Mouse (Mus musculus) spleen, postnatal 14 days (tissue): ENCODE data around the gene Atg16l1.

Source experiments
- DNase-seq, 2 experiments: peaks; one replicate each; pipeline ENCODE4 v3.0.0; 2021 to 2022; ENCODE audit warnings: low spot score in 2 of 2

The Atg16l1 gene

DNA sequence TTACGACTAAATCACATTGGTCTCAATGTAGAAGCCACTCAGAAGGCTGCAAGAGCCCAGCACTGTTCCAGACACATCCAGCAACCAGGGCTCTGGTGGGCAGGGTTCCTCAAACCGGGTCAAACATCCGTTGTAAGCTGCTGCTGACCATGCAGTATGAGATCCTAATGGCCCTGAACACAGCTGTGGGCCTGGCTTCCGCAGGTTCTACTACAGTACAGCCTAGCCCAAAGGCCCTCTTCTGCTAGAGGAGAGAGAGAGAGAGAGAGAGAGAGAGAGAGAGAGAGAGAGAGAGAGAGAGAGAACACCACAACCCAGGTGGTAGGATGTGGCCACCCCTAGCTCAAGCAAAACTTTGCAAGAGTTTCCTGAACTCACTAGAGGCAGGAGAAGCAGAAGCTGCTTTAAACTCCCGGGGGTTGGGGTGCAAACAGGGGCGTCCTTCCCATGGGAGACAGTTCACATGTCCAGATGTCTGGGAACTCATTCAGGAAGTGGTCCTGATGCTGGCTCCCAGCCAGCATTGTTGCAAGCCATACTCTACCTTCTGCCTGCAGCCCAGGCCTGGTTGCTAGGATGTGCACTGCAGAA lies 74.0 kb downstream of the Atg16l1 start:
- DNase-seq, result no peak

DNA sequence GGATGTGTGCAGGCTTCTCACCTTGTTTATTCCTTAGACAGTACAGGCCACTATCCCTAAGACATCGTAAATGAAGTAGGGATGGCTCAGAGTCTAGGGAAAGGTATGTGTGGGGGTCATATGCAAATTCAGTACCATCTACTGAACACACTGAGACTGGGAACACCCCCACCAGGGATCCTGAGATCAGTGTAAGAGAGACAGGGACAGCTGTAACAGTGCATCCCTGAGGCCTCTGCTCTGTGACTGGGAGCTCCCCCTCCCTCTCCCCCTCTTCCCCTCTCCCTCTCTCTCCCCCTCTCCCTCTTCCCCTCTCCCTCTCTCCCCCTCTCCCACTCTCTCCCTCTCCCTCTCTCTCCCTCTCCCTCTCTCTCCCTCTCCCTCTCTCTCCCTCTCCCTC lies 80.8 kb downstream of the Atg16l1 start:
- no peak for DNase-seq

DNA sequence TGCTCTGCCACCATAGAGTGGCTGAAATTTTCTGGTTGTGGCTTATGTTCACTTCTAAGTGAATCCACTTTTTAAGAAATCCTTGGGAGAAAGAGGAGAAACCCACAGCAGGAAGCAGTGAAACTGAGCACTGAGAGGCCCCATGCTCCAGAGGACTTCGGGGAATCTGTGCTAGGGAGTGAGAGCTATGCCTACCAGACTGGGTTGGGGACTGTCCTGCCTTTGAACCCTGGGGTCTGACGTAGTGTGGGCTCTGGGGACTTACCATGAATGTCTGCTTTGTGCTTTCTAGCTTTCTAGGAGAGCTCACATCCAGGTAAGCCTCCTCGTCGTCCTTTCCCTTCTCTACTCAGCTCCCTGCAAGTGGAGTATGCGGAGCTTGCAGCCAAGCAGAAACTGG lies 81.3 kb downstream of the Atg16l1 start:
- no peak for DNase-seq

DNA sequence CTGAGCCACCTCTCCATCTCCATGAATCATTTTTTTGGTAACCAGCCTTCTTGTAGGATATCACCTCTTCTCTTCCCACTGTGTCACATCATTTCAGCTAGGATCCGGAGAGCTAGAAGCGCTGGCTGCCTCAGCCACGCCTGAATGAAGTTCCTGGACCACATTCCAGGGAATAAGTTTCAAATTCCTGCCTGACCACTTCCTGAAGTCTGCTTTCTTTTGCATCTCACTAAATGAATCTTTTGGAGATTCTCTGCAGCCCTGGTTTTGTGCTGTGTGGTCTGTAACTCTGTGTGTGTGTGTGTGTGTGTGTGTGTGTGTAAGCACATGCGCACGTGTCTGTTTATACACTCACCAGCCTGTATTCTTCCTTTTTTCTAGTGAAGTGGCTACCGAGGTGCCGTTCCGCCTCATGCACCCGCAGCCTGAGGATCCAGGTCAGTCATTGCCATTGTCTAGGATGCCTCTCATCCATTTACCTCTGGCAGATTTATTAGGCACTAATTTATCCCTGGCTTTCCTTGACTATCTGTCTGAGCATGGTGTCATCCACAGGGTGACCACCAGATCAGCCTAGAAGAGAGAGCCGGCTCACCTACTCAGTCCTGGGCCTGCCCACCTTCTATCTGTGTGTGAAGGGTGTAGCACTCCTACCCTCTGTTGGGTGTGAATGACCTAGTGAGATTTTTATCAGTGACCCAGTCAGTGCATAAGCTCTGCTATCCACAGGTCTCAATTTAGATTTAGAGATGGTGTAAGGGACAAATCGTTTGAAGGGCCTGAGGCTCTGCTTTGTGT lies 84.9 kb downstream of the Atg16l1 start:
- no peak for DNase-seq
